Mouse (Mus musculus) embryonic fibroblast, embryonic 13.5 days (primary cell): ENCODE measurements around the gene Snx20. TPM values are rescaled to one million over a fixed set of nuclear protein-coding genes. Genes with fewer than 3 reads are reported as not detected.

ENCODE experiments used
- H3K27ac ChIP-seq: 2 replicates; pipeline ENCODE4 v1.5.1; 2012; ENCODE audit warnings: low read length, control low read depth, inconsistent platforms; ENCODE audit not compliant: insufficient read depth
- H3K4me1 ChIP-seq: 2 replicates; pipeline ENCODE4 v1.6.1; 2011; ENCODE audit warnings: low read length; ENCODE audit not compliant: control insufficient read depth, insufficient read depth
- H3K4me3 ChIP-seq: 2 replicates; pipeline ENCODE4 v1.5.1; 2011; ENCODE audit warnings: mild to moderate bottlenecking, control low read depth, low read length; ENCODE audit not compliant: insufficient read depth
- CTCF ChIP-seq: IDR thresholded peaks from 2 replicates; pipeline ENCODE4 v1.5.1; 2011; ENCODE audit warnings: mild to moderate bottlenecking, control low read depth, low read length, moderate library complexity, borderline replicate concordance; ENCODE audit not compliant: insufficient read depth
- POLR2A ChIP-seq: IDR thresholded peaks from 2 replicates; pipeline ENCODE4 v1.6.1; 2011; ENCODE audit warnings: low read depth, mild to moderate bottlenecking, control low read depth, low read length, moderate library complexity
- polyA plus RNA-seq: library from polyadenylated mRNA; stranded (reverse); fragments of >200 nt; gene quantifications from 2 replicates; pipeline ENCODE4 v1.2.4, GENCODE M21; 2011; ENCODE audit warnings: low read depth; ENCODE audit not compliant: missing spikeins, insufficient read length

Gene Snx20
- polyA plus RNA-seq, 1 experiment, result not detected

DNA sequence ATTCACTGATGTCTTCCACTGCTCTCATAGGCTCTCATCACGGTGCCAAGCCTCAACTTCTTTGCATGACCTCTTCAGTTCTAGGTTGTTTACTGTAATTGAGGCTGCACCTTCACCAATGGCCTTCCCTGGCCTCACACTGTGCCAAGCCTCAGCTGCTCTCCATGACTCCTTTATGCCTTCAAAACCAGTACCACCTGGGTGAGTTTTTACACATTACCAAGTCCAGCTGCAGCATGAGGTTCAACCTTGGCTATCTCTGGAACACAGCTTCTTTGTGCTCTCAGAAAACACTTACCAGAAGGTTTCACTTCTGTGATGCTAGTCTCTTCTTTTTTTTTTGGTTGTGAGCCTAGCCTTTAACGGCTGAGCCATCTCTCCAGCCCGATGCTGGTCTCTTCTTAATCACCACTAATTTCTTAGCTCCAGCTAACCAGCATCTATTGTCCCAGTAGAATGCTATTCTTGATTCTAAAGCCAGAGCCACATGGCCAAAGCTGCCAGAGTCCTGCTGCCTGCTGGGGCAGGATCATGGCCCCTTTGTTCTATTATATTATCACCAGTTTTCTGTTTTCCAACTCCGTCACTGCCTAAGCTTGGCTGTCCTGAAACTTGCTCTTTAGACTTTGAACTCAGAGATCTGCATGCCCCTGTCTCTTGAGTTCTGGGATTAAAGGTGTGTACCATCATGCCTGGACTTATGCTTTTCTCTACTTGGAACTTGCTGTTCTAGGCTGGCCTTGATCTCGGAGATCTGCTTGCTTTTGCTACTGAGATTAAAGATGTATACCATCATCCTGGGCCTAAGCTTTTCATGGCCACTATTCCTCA, 7.0 kb upstream of the Snx20 start:
- Histone ChIP-seq H3K27ac (no peak overlapping the region), H3K4me1 (no peaks in the 10 kb centered on the region), H3K4me3 (no peak overlapping the region)
- TF ChIP-seq POLR2A, result no peak
- no peak for TF ChIP-seq CTCF

DNA sequence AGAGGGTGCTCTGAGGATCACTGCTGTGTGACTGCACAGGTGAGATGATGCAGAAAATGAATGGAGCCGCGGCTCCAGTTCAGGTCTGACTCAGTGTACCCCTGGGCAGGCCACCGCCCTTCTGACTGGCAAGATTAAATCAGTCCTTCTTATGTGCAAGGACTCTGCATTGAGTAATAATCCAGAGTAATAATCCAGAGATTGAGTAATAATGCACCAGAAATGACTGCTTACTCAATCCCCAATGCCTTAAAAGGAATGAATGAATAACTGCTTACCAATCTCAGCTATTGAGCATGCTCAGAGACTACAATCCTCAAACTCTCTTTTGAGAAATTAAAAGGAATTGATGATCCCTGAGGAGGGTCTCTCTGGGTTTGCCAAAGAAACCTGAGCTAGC, 3.0 kb upstream of the Snx20 start:
- H3K4me3 ChIP-seq, result no peak overlapping the region
- TF ChIP-seq POLR2A (no peak), CTCF (no peak)
- H3K4me1 ChIP-seq, result no peaks in the 10 kb centered on the region
- no peak overlapping the region for H3K27ac ChIP-seq

DNA sequence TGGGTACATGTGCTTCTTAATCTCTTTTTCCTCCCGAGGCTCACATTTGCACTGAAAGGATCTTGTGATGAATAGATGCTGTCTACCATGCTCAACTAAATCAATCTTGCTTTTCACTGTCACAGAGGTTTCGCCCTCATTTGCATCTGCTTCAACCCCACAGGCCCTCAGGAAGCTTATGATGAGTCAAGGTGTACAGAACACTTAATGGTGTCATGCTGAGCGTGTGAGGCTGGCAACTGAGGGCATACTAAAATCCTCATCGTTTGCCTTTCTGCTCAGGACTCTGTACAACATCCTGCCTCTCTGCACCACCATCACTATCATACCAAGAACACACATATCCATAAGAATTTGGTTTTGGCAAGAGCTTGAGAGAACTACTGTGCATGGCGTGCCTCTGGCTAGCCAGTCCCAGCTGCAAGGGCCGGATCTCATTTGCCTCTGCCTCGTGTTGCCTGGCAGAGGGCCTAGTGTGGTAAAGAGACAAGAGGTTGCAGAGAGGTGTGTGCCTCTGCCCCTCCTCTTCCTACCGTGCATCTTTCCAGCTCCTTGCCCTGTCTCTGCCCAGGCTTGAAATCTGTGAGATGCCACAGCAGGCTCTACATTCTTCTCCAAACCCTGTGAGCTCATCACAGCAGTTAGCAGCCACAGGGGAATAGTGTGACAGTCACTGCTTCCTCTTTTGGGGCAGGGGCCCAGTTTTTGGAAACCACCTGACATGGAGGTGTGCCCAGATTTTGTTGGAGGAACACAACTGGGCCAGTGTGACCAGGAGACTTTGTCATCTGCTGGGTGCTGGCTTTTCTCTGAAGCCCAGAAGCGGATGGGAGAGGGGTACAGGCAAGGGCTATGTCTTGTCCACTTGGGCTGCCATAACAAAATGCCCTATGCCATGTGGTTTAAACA, 1.4 kb upstream of the Snx20 start:
- TF ChIP-seq POLR2A (no peak), CTCF (no peak)
- H3K27ac ChIP-seq, result no peak overlapping the region
- no peak overlapping the region for H3K4me3 ChIP-seq
- H3K4me1 ChIP-seq, result no peaks in the 10 kb centered on the region

DNA sequence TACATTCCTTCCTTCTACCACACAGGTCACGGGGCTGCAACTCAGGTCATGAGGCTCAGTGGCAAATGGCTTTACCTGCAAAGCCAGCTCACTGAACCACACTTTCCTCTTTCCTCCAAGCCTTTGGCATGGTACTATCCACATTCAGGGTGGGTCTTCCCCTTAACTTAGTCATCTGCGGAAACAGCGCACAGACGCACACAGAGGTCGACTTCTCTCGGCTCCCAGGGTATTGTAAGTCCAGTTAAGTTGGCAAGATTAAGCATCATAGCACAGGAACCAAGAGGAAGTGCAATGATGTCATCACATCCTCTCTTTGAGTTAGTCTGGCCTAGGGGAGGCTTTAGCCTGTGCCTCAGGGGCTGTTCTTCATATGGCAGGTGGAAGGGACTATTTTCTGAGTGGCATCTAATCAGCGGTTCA, 2.6 kb downstream of the Snx20 start:
- H3K4me3 ChIP-seq, result no peak overlapping the region

DNA sequence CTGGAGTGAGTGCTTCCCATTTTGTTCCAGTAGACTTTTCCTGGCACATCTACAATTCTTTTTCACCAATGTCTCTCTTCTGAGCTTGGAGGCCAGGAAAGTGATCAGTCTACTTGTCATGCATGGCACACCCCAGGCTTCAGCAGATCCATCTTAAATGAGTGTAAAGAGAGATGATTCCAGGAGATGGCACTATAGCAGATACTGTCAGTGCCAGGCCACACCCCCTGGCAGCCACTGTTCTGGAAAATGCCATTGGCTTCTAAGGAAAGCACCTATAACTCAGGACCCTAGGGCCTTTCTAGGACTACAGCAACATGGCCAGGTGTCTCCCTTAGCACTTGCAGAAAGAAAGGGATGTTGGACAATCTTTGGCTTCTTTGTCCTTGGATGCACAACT, 4.8 kb downstream of the Snx20 start:
- TF ChIP-seq POLR2A (no peak), CTCF (no peak)
- no peak overlapping the region for H3K27ac ChIP-seq
- no peak overlapping the region for H3K4me3 ChIP-seq
- H3K4me1 ChIP-seq, result no peaks in the 10 kb centered on the region

More for the DNA sequence above, 2.6 kb downstream of the Snx20 start:
- no peak for TF ChIP-seq POLR2A
- TF ChIP-seq CTCF, result no peak
- Histone ChIP-seq H3K4me1 (no peaks in the 10 kb centered on the region), H3K27ac (no peak overlapping the region)

DNA sequence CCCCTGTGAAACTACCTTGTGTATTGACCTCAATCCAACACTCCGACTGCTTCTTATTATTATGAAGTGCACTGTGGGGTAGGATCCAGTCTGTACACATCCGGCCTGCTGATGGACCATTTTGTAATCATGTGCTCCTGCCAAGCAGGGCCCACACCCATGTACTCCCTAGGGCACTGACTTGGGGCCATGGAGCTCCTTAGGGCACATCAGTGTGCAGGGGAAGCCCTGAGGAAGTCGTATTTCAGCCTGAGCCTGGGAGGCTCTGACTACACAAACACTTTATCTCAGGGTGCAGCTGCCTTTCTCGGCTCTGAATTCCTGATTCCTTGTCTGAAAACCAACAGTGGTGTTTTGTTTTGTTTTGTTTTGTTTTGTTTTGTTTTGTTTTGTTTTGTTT, 5.7 kb downstream of the Snx20 start:
- no peaks in the 10 kb centered on the region for H3K4me1 ChIP-seq
- no peak for TF ChIP-seq POLR2A
- TF ChIP-seq CTCF, result no peak
- H3K27ac ChIP-seq, result no peak overlapping the region
- H3K4me3 ChIP-seq, result no peak overlapping the region

DNA sequence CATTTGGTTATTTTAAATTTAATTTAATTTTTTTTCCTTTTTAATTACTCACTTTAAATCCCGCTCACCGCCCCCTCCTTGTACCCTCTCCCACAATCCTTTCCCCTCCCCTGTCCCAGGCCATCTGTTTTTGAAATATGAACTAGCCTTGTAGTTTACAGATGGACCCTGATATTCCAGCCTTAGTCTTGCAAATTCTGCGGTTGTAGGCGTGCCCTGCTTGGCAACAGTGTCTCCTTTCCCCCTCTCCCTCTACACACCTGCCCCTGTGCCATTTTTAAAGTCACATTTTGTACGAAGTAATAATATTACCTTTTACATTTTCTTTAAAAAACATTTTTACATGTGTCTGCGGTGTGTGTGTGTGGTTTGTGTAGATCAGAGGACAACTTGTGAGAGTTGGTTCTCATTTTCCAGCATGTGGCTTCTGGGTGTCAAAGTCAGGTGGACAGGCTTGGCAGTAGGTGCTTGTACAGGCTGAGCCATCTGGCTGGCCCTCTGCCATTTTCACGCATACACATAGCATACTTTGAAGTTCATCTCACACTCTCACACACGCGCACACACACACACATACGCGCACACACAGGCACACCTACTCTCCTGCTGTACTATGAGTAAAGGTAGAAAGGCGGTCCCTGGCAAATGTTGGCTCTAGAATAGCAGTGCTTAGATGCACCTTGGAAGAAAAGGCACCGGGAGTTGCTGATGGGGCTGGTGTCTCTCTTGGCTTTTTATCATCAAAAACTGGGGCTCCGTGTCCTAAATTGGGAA, 7.7 kb downstream of the Snx20 start:
- TF ChIP-seq CTCF, result no peak
- no peaks in the 10 kb centered on the region for H3K4me1 ChIP-seq
- H3K4me3 ChIP-seq, result no peak overlapping the region; the same call in 1 of the 2 replicates
- no peak overlapping the region for H3K27ac ChIP-seq

DNA sequence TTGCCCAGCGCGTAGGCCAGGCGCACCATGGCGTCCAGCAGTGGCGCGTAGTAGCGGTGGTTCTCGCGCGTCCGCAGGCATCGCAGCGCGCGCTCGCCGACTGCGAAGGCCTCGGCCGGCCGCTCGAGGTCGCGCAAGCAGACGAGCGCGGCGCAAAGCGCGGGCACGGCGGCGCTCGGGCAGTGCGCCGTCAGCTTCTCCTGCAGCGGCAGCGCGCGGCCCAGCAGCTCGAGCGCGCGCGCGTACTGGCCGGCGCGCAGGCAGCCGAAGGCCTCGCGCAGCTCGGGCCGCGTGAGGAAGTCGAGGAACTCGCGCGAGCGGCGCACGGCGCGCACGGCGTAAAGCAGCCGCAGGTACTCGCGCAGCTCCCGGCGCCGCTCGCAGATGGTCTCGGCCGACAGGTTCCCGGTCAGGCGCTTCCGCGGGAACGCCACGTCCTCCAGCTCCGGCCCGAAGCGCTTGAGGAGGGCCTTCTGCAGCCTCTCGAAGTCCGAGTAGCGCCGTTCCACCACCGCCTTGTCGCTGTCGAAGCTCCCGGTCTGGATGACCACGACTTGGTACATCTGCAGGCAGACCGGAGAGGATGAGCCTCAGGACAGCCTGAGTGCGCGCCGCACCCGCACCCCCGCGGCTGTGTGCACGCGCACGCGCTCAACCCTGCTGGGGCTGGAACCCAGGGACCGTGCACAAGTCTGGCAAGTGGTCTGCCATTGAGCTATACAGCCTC, 8.5 kb downstream of the Snx20 start:
- H3K4me1 ChIP-seq, result no peaks in the 10 kb centered on the region
- H3K4me3 ChIP-seq, result peak overlapping the region; percentile 49
- TF ChIP-seq CTCF (no peak), POLR2A (peak; percentile 28; the same call in 1 of the 2 replicates)
- no peak overlapping the region for H3K27ac ChIP-seq

DNA sequence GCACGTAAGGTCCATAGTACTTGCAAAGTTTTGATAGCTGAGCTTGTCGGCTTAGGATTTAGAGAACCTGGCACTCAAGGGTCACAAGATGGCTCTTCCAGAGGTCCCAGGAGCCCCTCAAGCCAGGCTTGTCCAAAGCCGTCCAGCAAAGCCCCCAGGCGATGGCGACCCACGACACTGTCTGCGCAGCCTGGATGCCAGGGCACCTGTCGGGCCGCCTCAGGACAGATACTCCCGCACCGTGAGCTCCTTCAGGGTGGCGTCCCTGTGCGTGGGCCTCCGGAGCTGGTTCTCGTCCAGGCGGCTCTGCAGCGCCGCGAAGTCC, 9.0 kb downstream of the Snx20 start:
- H3K4me3 ChIP-seq, result peak overlapping the region; percentile 20; the same call in 1 of the 2 replicates
- no peaks in the 10 kb centered on the region for H3K4me1 ChIP-seq
- no peak overlapping the region for H3K27ac ChIP-seq
- no peak for TF ChIP-seq CTCF
